Mouse (Mus musculus) embryonic fibroblast, embryonic 13.5 days (primary cell): ENCODE data around the gene Zfhx3.

ENCODE experiments used
- CTCF ChIP-seq: IDR thresholded peaks from 2 replicates; pipeline ENCODE4 v1.5.1; 2011; ENCODE audit warnings: mild to moderate bottlenecking, control low read depth, low read length, moderate library complexity, borderline replicate concordance; ENCODE audit not compliant: insufficient read depth
- POLR2A ChIP-seq: IDR thresholded peaks from 2 replicates; pipeline ENCODE4 v1.6.1; 2011; ENCODE audit warnings: low read depth, mild to moderate bottlenecking, control low read depth, low read length, moderate library complexity

- TF ChIP-seq CTCF (no peak), POLR2A (no peak)
Observed at GRCm38 (mm10) chr8:108535121-108535876, 592.9 kb downstream of the Zfhx3 start.
